Mouse (Mus musculus) forebrain, embryonic 11.5 days (tissue): ENCODE results near the gene Wdr6. TPM values are rescaled to one million over a fixed set of nuclear protein-coding genes. Genes with fewer than 3 reads are reported as not detected.
A peak's percentile ranks its signal among the peaks of the same experiment; 100 is the strongest.

Source experiments
- ATAC-seq: fragments of 200-750 bp; cut with Nextera tagmentation; replicated peaks from 2 replicates; pipeline ENCODE4 v1.8.0; 2017; ENCODE audit warnings: moderate TSS enrichment; ENCODE audit not compliant: low FRiP score
- DNase-seq: peaks from one replicate; pipeline ENCODE4 v3.0.0-alpha.2; 2017; ENCODE audit warnings: low spot score
- H3K27ac ChIP-seq: fragments of 300-500 bp; sonication (generic); 2 replicates; pipeline ENCODE4 v1.5.1; 2014; ENCODE audit warnings: low read depth, low read length
- H3K27me3 ChIP-seq: fragments of 300-500 bp; sonication (generic); 2 replicates; pipeline ENCODE4 v1.6.1; 2014; ENCODE audit warnings: mild to moderate bottlenecking, low read length, mixed read lengths; ENCODE audit not compliant: control insufficient read depth, insufficient read depth
- H3K36me3 ChIP-seq: fragments of 300-500 bp; sonication (generic); 2 replicates; pipeline ENCODE4 v1.6.1; 2014; ENCODE audit warnings: mild to moderate bottlenecking, low read length, moderate library complexity, mixed read lengths; ENCODE audit not compliant: control insufficient read depth, insufficient read depth
- H3K4me1 ChIP-seq: fragments of 300-500 bp; sonication (generic); replicated peaks from 2 replicates; pipeline ENCODE4 v1.6.1; 2014; ENCODE audit warnings: low read length, mixed read lengths; ENCODE audit not compliant: control insufficient read depth, insufficient read depth
- H3K4me2 ChIP-seq: fragments of 300-500 bp; sonication (generic); 2 replicates; pipeline ENCODE4 v1.6.1; 2014; ENCODE audit warnings: low read depth, mild to moderate bottlenecking, low read length, moderate library complexity, mixed read lengths; ENCODE audit not compliant: severe bottlenecking
- H3K4me3 ChIP-seq: fragments of 300-500 bp; sonication (generic); 2 replicates; pipeline ENCODE4 v1.5.1; 2014; ENCODE audit warnings: low read depth, low read length
- H3K9ac ChIP-seq: fragments of 300-500 bp; sonication (generic); 2 replicates; pipeline ENCODE4 v1.6.1; 2014; ENCODE audit warnings: low read length
- H3K9me3 ChIP-seq: fragments of 300-500 bp; sonication (generic); 2 replicates; pipeline ENCODE4 v1.6.1; 2016; ENCODE audit warnings: low read length, mixed read lengths; ENCODE audit not compliant: control insufficient read depth
- WGBS: fragments of 180-500 bp; shearing (Covaris S2); extraction: QIAGEN DNeasy Blood & Tissue Kit; methylation state at CpG from one replicate; pipeline ENCODE4 v1.1.7; 2014; 5-methylcytosine and 5-hydroxymethylcytosine counted together
- polyA plus RNA-seq: library from polyadenylated mRNA; unstranded; fragments of >200 nt; fragmentation: Nextera tagmentation; extraction: Ambion mirVana; gene quantifications from 2 replicates; pipeline ENCODE4 v1.2.1, GENCODE M21; 2014

Wdr6 gene
- polyA plus RNA-seq, 1 experiment from 2014 or later: 196 TPM

GRCm38 (mm10) chr9:108569381-108570206 is 8.9 kb downstream of the Wdr6 start, which contains the start of gene Dalrd3:
Gene Dalrd3, plus strand, starts transcription at chr9:108569886.
- Histone ChIP-seq H3K27ac (peak within 1 kb of the TSS; percentile 53; the same call in 1 of the 2 replicates), H3K4me3 (peak within 1 kb of the TSS; percentile 51), H3K36me3 (peaks cover 16% of the 10 kb centered on the region; the same call in 1 of the 2 replicates)

DNA sequence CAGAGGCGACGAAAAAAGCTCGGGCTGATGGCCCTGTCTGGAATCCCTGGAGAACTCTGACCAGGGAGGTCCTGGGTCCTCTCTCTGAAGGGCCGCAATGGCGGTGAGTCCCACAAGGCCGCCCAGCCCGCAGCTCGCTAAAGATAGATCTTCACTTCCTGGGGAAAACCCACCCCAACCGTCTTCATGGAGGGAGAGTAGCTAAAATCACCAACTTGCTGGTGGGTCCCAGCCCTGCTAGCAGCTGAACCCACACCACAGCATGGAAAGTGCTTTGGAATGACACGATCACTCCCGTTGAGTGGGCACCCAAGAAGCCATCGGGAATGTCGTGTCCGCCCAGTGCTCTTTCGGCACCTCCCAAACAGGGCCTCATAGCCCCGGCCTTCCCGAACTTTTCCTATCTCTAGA is 10.0 kb downstream of the Wdr6 start:
- peak overlapping the region; percentile 99; the same call in 1 of the 2 replicates for H3K4me2 ChIP-seq
- DNase-seq (no peak), ATAC-seq (no peak)
- no peak overlapping the region for H3K27ac ChIP-seq
- 78% methylated on average over 17 of the region's 17 CpGs for WGBS
- no peaks in the 10 kb centered on the region for H3K27me3 ChIP-seq
- H3K9ac ChIP-seq: no peak overlapping the region
- H3K36me3 ChIP-seq: peaks cover 23% of the 10 kb centered on the region
- no peaks in the 10 kb centered on the region for H3K9me3 ChIP-seq
- H3K4me1 ChIP-seq: peaks cover 19% of the 10 kb centered on the region
- peak overlapping the region; percentile 69 for H3K4me3 ChIP-seq

More at GRCm38 (mm10) chr9:108569381-108570206, 8.9 kb downstream of the Wdr6 start, which contains the start of gene Dalrd3:
- peak; percentile 96 for DNase-seq
- Histone ChIP-seq H3K9ac (peak within 1 kb of the TSS; percentile 57), H3K4me2 (peak within 1 kb of the TSS; percentile 93), H3K4me1 (peaks cover 28% of the 10 kb centered on the region), H3K9me3 (no peaks in the 10 kb centered on the region), H3K27me3 (no peaks in the 10 kb centered on the region)
- peak; percentile 65 for ATAC-seq
- WGBS: 7% methylated on average over 42 of the region's 42 CpGs

GRCm38 (mm10) chr9:108567931-108568419 is 10.6 kb downstream of the Wdr6 start:
- Histone ChIP-seq H3K4me2 (peak overlapping the region; percentile 99), H3K27ac (no peak overlapping the region), H3K27me3 (no peaks in the 10 kb centered on the region), H3K9ac (peak overlapping the region; percentile 87), H3K36me3 (peaks cover 18% of the 10 kb centered on the region), H3K4me1 (peaks cover 19% of the 10 kb centered on the region), H3K9me3 (no peaks in the 10 kb centered on the region), H3K4me3 (peak overlapping the region; percentile 69)
- ATAC-seq: no peak; the same call in 1 of the 2 replicates
- 5% methylated on average over 18 of the region's 18 CpGs for WGBS
- DNase-seq: no peak

DNA sequence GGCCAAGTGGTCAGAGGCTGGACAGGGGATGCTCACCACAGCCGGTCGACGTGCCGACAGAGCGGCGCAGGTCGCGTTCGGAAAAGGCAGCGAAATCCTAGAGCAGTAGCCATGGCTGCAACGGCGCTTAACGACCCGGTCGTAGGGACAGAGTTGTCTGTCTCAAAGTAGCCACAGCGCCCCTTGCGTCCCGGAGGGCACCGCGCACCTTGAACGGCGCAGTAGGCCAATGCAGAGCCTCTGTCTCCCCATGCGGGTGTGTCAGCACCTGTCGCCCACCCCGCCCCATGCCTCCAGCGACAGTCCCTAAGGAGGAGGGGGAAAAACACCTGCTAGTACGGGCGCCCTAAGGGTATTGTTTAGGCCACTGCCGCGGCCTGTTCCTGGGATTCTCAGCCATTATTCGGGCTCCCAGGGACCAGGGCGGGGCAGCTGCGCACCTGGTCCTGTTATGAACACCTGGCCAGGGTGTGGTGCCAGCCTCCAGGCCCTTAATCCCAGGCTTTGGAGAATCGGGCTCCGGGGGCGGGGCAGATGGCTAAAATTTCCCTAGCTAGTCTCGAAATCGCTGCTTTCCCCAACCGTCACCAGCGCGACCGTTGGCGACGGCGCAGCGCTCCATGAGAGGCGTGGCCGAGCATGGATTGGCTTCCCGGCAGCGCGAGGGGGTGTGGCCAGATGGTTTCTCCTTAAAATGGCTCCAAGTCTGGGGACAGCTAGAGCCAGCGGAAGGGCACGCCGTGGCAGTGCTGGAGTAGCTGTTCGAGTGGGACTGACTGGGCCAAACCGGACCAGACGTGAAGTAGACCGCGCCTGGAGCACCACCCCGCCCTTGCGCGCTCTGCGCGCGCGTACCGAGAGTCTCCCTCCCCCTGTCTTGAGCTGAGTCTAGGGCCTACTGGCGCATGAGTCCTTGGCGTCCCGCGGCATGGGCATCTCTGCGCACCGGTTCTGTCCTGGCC is 11.4 kb downstream of the Wdr6 start, which contains the start of gene Ndufaf3:
Ndufaf3 (minus strand) TSS at position 620 of the 962 bp plus-strand sequence.
- Histone ChIP-seq H3K4me1 (peaks cover 19% of the 10 kb centered on the region), H3K36me3 (peaks cover 12% of the 10 kb centered on the region), H3K9me3 (no peaks in the 10 kb centered on the region), H3K27ac (peak within 1 kb of the TSS; percentile 88), H3K4me2 (peak within 1 kb of the TSS; percentile 99), H3K4me3 (peak within 1 kb of the TSS; percentile 69), H3K9ac (peak within 1 kb of the TSS; percentile 87), H3K27me3 (no peaks in the 10 kb centered on the region)
- peak; percentile 80 for ATAC-seq
- under 1% methylated on average over 71 of the region's 73 CpGs for WGBS
- DNase-seq: peak; percentile 97

GRCm38 (mm10) chr9:108565881-108566814 is 12.4 kb downstream of the Wdr6 start:
- Histone ChIP-seq H3K4me1 (peaks cover 20% of the 10 kb centered on the region), H3K4me2 (peak overlapping the region; percentile 99), H3K9me3 (no peaks in the 10 kb centered on the region), H3K9ac (peak overlapping the region; percentile 87), H3K27me3 (no peaks in the 10 kb centered on the region), H3K27ac (peak overlapping the region; percentile 88; the same call in 1 of the 2 replicates), H3K36me3 (peaks cover 8% of the 10 kb centered on the region), H3K4me3 (peak overlapping the region; percentile 69)
- 12% methylated on average over 35 of the region's 35 CpGs for WGBS
- no peak for DNase-seq
- no peak for ATAC-seq

GRCm38 (mm10) chr9:108564131-108564530 is 14.4 kb downstream of the Wdr6 start:
- H3K4me1 ChIP-seq: peaks cover 13% of the 10 kb centered on the region
- ATAC-seq: no peak

DNA sequence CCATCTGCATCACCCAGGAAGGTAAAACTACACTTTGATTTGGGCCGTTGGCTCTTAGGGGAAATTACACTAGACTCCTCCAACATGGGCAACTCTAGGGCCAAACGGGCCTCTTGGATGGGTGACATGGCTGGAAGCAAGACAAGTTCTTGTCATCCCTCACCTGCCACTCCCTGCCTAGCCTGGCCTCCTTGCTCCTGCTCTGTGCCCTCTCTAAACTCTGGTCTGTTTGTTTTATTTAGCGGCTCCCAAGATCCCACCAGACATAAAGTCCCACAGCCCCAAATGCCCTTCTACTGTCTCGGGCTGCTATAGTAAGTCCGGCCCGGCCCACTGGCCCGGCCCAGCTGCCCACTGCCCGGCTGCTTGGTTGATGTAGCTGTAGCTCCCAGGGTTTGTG is 14.9 kb downstream of the Wdr6 start:
- peaks cover 15% of the 10 kb centered on the region for H3K36me3 ChIP-seq
- ATAC-seq (no peak), DNase-seq (no peak)
- no peak overlapping the region for H3K27ac ChIP-seq
- no peaks in the 10 kb centered on the region for H3K27me3 ChIP-seq
- peaks cover 13% of the 10 kb centered on the region for H3K4me1 ChIP-seq
- H3K9ac ChIP-seq: no peak overlapping the region
- 93% methylated on average over 8 of the region's 8 CpGs for WGBS
- no peak overlapping the region for H3K4me3 ChIP-seq
- H3K4me2 ChIP-seq: no peak overlapping the region
- no peaks in the 10 kb centered on the region for H3K9me3 ChIP-seq

More at GRCm38 (mm10) chr9:108564131-108564530, 14.4 kb downstream of the Wdr6 start:
- no peak overlapping the region for H3K4me2 ChIP-seq
- no peak for DNase-seq
- H3K4me3 ChIP-seq: no peak overlapping the region
- H3K27ac ChIP-seq: no peak overlapping the region
- H3K9me3 ChIP-seq: no peaks in the 10 kb centered on the region
- H3K9ac ChIP-seq: no peak overlapping the region
- H3K36me3 ChIP-seq: peaks cover 10% of the 10 kb centered on the region
- H3K27me3 ChIP-seq: no peaks in the 10 kb centered on the region
- 91% methylated on average over 7 of the region's 7 CpGs for WGBS
